ENCODE assay signal across 1 mouse cellular context in genomic region chr9:44083392-44084121, GRCm38 (mm10).
TF ChIP-seq lines count a peak whose summit lies in the region.

No protein-coding gene starts in this region.

TF ChIP-seq in MEL, 35 proteins besides CTCF, POLR2A, EP300 and RAD21:
- TF ChIP-seq MAX (IDR thresholded peaks at IDR 0.05; ENCODE audit: low read length) (peak; percentile 82), ZKSCAN1 (IDR thresholded peaks at IDR 0.05; ENCODE audit: low read depth, low read length) (no peak), HCFC1 (IDR thresholded peaks at IDR 0.05; ENCODE audit: low read depth, low read length) (no peak), SIN3A (IDR thresholded peaks at IDR 0.05; ENCODE audit: low read length) (peak; percentile 36), USF2 (IDR thresholded peaks at IDR 0.05; ENCODE audit: borderline replicate concordance in 1 of 2, insufficient read depth in 1 of 2, low read depth in 1 of 2, low read length in 2 of 2) (no peak), MYC (IDR thresholded peaks at IDR 0.05; ENCODE audit: low read depth, low read length) (peak; percentile 75), NRF1 (IDR thresholded peaks at IDR 0.05; ENCODE audit: insufficient read depth, low read depth, low read length, poor library complexity, severe bottlenecking) (no peak), ELF1 (IDR thresholded peaks at IDR 0.05; ENCODE audit: low read depth, low read length) (no peak), MAZ (IDR thresholded peaks at IDR 0.05; ENCODE audit: low read depth, low read length) (no peak), GABPA (IDR thresholded peaks at IDR 0.05; ENCODE audit: low read depth, low read length) (no peak), UBTF (IDR thresholded peaks at IDR 0.05; ENCODE audit: borderline replicate concordance, insufficient read depth, low read depth, low read length) (no peak), CHD1 (IDR thresholded peaks at IDR 0.05; ENCODE audit: low read depth, low read length) (no peak), GATA1 (IDR thresholded peaks at IDR 0.05; ENCODE audit: low read depth, low read length) (0 out of 2 replicates have a peak, but pooled peaks have one; percentile 26), ZC3H11A (IDR thresholded peaks at IDR 0.05; ENCODE audit: low read depth, low read length) (no peak), ETS1 (IDR thresholded peaks at IDR 0.05; ENCODE audit: low read depth, low read length) (peak; percentile 36), BHLHE40 (IDR thresholded peaks at IDR 0.05; ENCODE audit: borderline replicate concordance, low read depth, low read length) (no peak), MXI1 (IDR thresholded peaks at IDR 0.05; ENCODE audit: low read depth, low read length) (peak; percentile 88), MYB (IDR thresholded peaks at IDR 0.05; ENCODE audit: low read depth, low read length) (no peak), RCOR1 (IDR thresholded peaks at IDR 0.05; ENCODE audit: low read depth, low read length) (no peak), KAT2A (conservative IDR thresholded peaks at IDR 0.05; ENCODE audit: low read depth, low read length) (no peak), TCF12 (IDR thresholded peaks at IDR 0.05; ENCODE audit: low read depth, low read length) (no peak), SMC3 (IDR thresholded peaks at IDR 0.05; ENCODE audit: low read depth, low read length) (no peak), USF1 (IDR thresholded peaks at IDR 0.05; ENCODE audit: low read depth, low read length) (peak; percentile 64), ZMIZ1 (IDR thresholded peaks at IDR 0.05; ENCODE audit: low read depth, low read length) (no peak), NELFE (IDR thresholded peaks at IDR 0.05; ENCODE audit: low read depth, low read length) (no peak), CHD2 (IDR thresholded peaks at IDR 0.05; ENCODE audit: low read length) (no peak), JUND (IDR thresholded peaks at IDR 0.05; ENCODE audit: low read depth, low read length) (no peak), MEF2A (IDR thresholded peaks at IDR 0.05; ENCODE audit: extremely low read depth, insufficient replicate concordance, low read depth, low read length, poor library complexity, severe bottlenecking) (no peak)
TF ChIP-seq in MEL: peak in this region for 7.
